Mouse (Mus musculus) hematopoietic stem cell, adult 5-6 weeks (primary cell): Measurements from ENCODE around the gene Itga1. TPM values are rescaled to one million over a fixed set of nuclear protein-coding genes. Genes with fewer than 3 reads are reported as not detected.

Source experiments
- ATAC-seq, 2 experiments: fragments of 125-278 bp in 1 of 2; replicated peaks in 1 of 2; 2 replicates each; pipeline ENCODE4 v1.8.0; 2016 to 2017; ENCODE audit warnings: inconsistent platforms in 2 of 2, mild to moderate bottlenecking in 2 of 2, moderate number of reproducible peaks in 2 of 2, low read depth in 1 of 2, moderate TSS enrichment in 1 of 2; ENCODE audit not compliant: low FRiP score in 2 of 2, poor library complexity in 2 of 2, severe bottlenecking in 2 of 2, insufficient read depth in 1 of 2, low TSS enrichment in 1 of 2
- total RNA-seq: library from RNA; stranded (forward); fragments of 172-1452, 232-1000 nt; gene quantifications from 2 replicates; pipeline ENCODE4 v1.2.3, GENCODE M21; 2017

Gene Itga1
- total RNA-seq, 1 experiment from 2014 or later: 0.84 TPM

- no peak for ATAC-seq
These were observed 80.4 kb downstream of the Itga1 start for GRCm38 (mm10) chr13:115021411-115021810.

- ATAC-seq: no peak
These were observed 81.0 kb downstream of the Itga1 start for GRCm38 (mm10) chr13:115020727-115021126.

GRCm38 (mm10) chr13:115017545-115017944 is 84.2 kb downstream of the Itga1 start:
- ATAC-seq: no peak

GRCm38 (mm10) chr13:115011547-115011946 is 90.2 kb downstream of the Itga1 start:
- ATAC-seq: no peak

- ATAC-seq: no peak
These were observed 95.4 kb downstream of the Itga1 start for GRCm38 (mm10) chr13:115006213-115006835.

- ATAC-seq: no peak
These were observed 96.4 kb downstream of the Itga1 start for GRCm38 (mm10) chr13:115005342-115005741.

GRCm38 (mm10) chr13:115003444-115004053 is 98.2 kb downstream of the Itga1 start:
- no peak for ATAC-seq

GRCm38 (mm10) chr13:115002837-115003236 is 98.9 kb downstream of the Itga1 start:
- no peak for ATAC-seq

- ATAC-seq: no peak
These were observed 99.6 kb downstream of the Itga1 start for GRCm38 (mm10) chr13:115002155-115002554.

- ATAC-seq: no peak
These were observed 102.2 kb downstream of the Itga1 start for GRCm38 (mm10) chr13:114999582-114999981.

- ATAC-seq: no peak
These were observed 103.7 kb downstream of the Itga1 start for GRCm38 (mm10) chr13:114998100-114998499.

- ATAC-seq: no peak
These were observed 109.3 kb downstream of the Itga1 start for GRCm38 (mm10) chr13:114992260-114993014.

GRCm38 (mm10) chr13:114987668-114988067 is 114.1 kb downstream of the Itga1 start:
- ATAC-seq: no peak

GRCm38 (mm10) chr13:114987161-114987560 is 114.6 kb downstream of the Itga1 start:
- ATAC-seq: peak in 1 of 2 experiments; percentile 54; a peak in 1 of 4 replicates

GRCm38 (mm10) chr13:114984658-114985057 is 117.1 kb downstream of the Itga1 start:
- ATAC-seq: 0 out of 4 replicates have a peak, but pooled peaks of 1 of the 2 experiments have one; percentile 12

GRCm38 (mm10) chr13:114983116-114983515 is 118.6 kb downstream of the Itga1 start:
- ATAC-seq: no peak

- ATAC-seq: no peak
These were observed 120.8 kb downstream of the Itga1 start for GRCm38 (mm10) chr13:114980831-114981419.

GRCm38 (mm10) chr13:114974484-114975042 is 127.2 kb downstream of the Itga1 start:
- no peak for ATAC-seq
